In genomic region chr12:108547251-108547875, GRCm38 (mm10) we compare ENCODE assay signal across 9 mouse cellular contexts. TPM values are rescaled to one million over a fixed set of nuclear protein-coding genes. Genes with fewer than 3 reads are reported as not detected.
DNase-seq lines count a peak whose midpoint lies in the region; ATAC-seq lines count a peak whose summit lies in the region.
"Had no signal": no experiment of that assay in that cellular context is flagged by ENCODE, and none has a peak within 500 bp of the region (broad histone marks: within the 10 kb centered on the region; RNA-seq: fewer than 3 reads in every experiment).

No protein-coding gene starts in this region.

- 73% methylated on average over 15 of the region's 15 CpGs for WGBS in hindbrain, embryonic 11.5 days
- 73% methylated on average over 15 of the region's 15 CpGs for WGBS in hindbrain, embryonic 14.5 days
- 68% methylated on average over 15 of the region's 15 CpGs for WGBS in forebrain, embryonic 11.5 days
- WGBS in midbrain, embryonic 13.5 days = 50% methylated on average over 15 of the region's 15 CpGs

- no peaks in the 10 kb centered on the region for H3K9me3 ChIP-seq in hindbrain, embryonic 11.5 days (ENCODE audit: control insufficient read depth, low read length)
- H3K9me3 ChIP-seq in hindbrain, embryonic 14.5 days (ENCODE audit: control insufficient read depth, low read length) = no peaks in the 10 kb centered on the region
- H3K9me3 ChIP-seq in forebrain, embryonic 11.5 days (ENCODE audit: control insufficient read depth, low read length) = no peaks in the 10 kb centered on the region
- no peaks in the 10 kb centered on the region for H3K9me3 ChIP-seq in midbrain, embryonic 13.5 days
- H3K9me3 ChIP-seq: limb, embryonic 13.5 days had no signal

- peaks cover 3% of the 10 kb centered on the region for H3K4me1 ChIP-seq in hindbrain, embryonic 11.5 days (replicated peaks; ENCODE audit: control insufficient read depth, insufficient read depth, low read length)
- no peaks in the 10 kb centered on the region for H3K4me1 ChIP-seq in hindbrain, embryonic 14.5 days (replicated peaks; ENCODE audit: control insufficient read depth, insufficient read depth, low read length)
- peaks cover 7% of the 10 kb centered on the region for H3K4me1 ChIP-seq in forebrain, embryonic 11.5 days (replicated peaks; ENCODE audit: control insufficient read depth, insufficient read depth, low read length)
- H3K4me1 ChIP-seq in midbrain, embryonic 13.5 days (replicated peaks) = peaks cover 18% of the 10 kb centered on the region

- no peaks in the 10 kb centered on the region for H3K36me3 ChIP-seq in hindbrain, embryonic 11.5 days (ENCODE audit: control insufficient read depth, insufficient read depth, low read length)
- no peaks in the 10 kb centered on the region for H3K36me3 ChIP-seq in hindbrain, embryonic 14.5 days (replicated peaks; ENCODE audit: control insufficient read depth, insufficient read depth)
- no peaks in the 10 kb centered on the region for H3K36me3 ChIP-seq in forebrain, embryonic 11.5 days (ENCODE audit: control insufficient read depth, insufficient read depth, low read length)
- no peaks in the 10 kb centered on the region for H3K36me3 ChIP-seq in midbrain, embryonic 13.5 days
- H3K36me3 ChIP-seq: limb, embryonic 13.5 days had no signal

- H3K27ac ChIP-seq in hindbrain, embryonic 11.5 days (ENCODE audit: low read depth, low read length) = peak overlapping the region; percentile 67; the same call in 1 of the 2 replicates
- H3K27ac ChIP-seq in hindbrain, embryonic 14.5 days = no peak overlapping the region
- H3K27ac ChIP-seq in forebrain, embryonic 11.5 days (ENCODE audit: low read depth, low read length) = peak overlapping the region; percentile 71
- H3K27ac ChIP-seq in midbrain, embryonic 13.5 days = peak overlapping the region; percentile 83
- H3K27ac ChIP-seq: limb, embryonic 13.5 days had no signal

- H3K27me3 ChIP-seq in hindbrain, embryonic 11.5 days (ENCODE audit: control insufficient read depth, insufficient read depth, low read length) = no peaks in the 10 kb centered on the region
- no peaks in the 10 kb centered on the region for H3K27me3 ChIP-seq in hindbrain, embryonic 14.5 days (ENCODE audit: control insufficient read depth, insufficient read depth, low read length)
- H3K27me3 ChIP-seq in forebrain, embryonic 11.5 days (ENCODE audit: control insufficient read depth, insufficient read depth, low read length) = no peaks in the 10 kb centered on the region
- H3K27me3 ChIP-seq in midbrain, embryonic 13.5 days = no peaks in the 10 kb centered on the region
- H3K27me3 ChIP-seq: limb, embryonic 13.5 days had no signal

- no peak for ATAC-seq in hindbrain, embryonic 11.5 days (ENCODE audit: low FRiP score)
- ATAC-seq in hindbrain, embryonic 14.5 days (ENCODE audit: low FRiP score) = no peak
- ATAC-seq in forebrain, embryonic 11.5 days (replicated peaks; ENCODE audit: low FRiP score) = peak; percentile 39
- peak; percentile 12; the same call in 1 of the 2 replicates for ATAC-seq in midbrain, embryonic 13.5 days
- ATAC-seq in CD4-positive, CD25-positive, alpha-beta regulatory T cell, adult 4 months = no peak

- no peak overlapping the region for H3K4me2 ChIP-seq in hindbrain, embryonic 11.5 days (replicated peaks; ENCODE audit: low read depth, low read length)
- no peak overlapping the region for H3K4me2 ChIP-seq in hindbrain, embryonic 14.5 days (replicated peaks)
- H3K4me2 ChIP-seq in forebrain, embryonic 11.5 days (ENCODE audit: low read depth, low read length, severe bottlenecking) = no peak overlapping the region
- H3K4me2 ChIP-seq in midbrain, embryonic 13.5 days (replicated peaks) = 0 out of 2 replicates have a peak overlapping the region, but pooled peaks have one; percentile 9

- no peak for DNase-seq in hindbrain, embryonic 11.5 days (ENCODE audit: low spot score)
- no peak for DNase-seq in hindbrain, embryonic 14.5 days (ENCODE audit: low spot score)
- peak; percentile 67 for DNase-seq in R1 (ENCODE audit: low read depth, low spot score)
- DNase-seq in forebrain, embryonic 11.5 days (ENCODE audit: low spot score) = peak; percentile 49
- no peak for DNase-seq in urinary bladder, postnatal 25 days (ENCODE audit: low spot score)
- DNase-seq in frontal cortex, adult 2 months (ENCODE audit: extremely low spot score in 1 of 2, low spot score in 1 of 2) = no peak

- H3K4me3 ChIP-seq in hindbrain, embryonic 11.5 days (ENCODE audit: low read depth, low read length) = no peak overlapping the region
- H3K4me3 ChIP-seq in hindbrain, embryonic 14.5 days (replicated peaks; ENCODE audit: low read length) = no peak overlapping the region
- H3K4me3 ChIP-seq in forebrain, embryonic 11.5 days (ENCODE audit: low read depth, low read length) = no peak overlapping the region
- no peak overlapping the region for H3K4me3 ChIP-seq in midbrain, embryonic 13.5 days (replicated peaks)
- H3K4me3 ChIP-seq: limb, embryonic 13.5 days had no signal

- no peak overlapping the region for H3K9ac ChIP-seq in hindbrain, embryonic 11.5 days (ENCODE audit: low read depth, low read length)
- no peak overlapping the region for H3K9ac ChIP-seq in hindbrain, embryonic 14.5 days
- no peak overlapping the region for H3K9ac ChIP-seq in forebrain, embryonic 11.5 days (ENCODE audit: low read length)
- no peak overlapping the region for H3K9ac ChIP-seq in midbrain, embryonic 13.5 days (replicated peaks)
- H3K9ac ChIP-seq: limb, embryonic 13.5 days had no signal

RNA-seq across cellular contexts. Expression of gene Evl, which starts 7.2 kb away (rescaled TPM):
- polyA plus RNA-seq in hindbrain, embryonic 11.5 days (2014; fragmentation: Nextera tagmentation; extraction: Ambion mirVana) = 109 and 121 TPM in 2 replicates
- 243 and 270 TPM in 2 replicates for polyA plus RNA-seq in hindbrain, embryonic 14.5 days (2014; fragmentation: Nextera tagmentation; extraction: Ambion mirVana)
- polyA plus RNA-seq in forebrain, embryonic 11.5 days (2014; fragmentation: Nextera tagmentation; extraction: Ambion mirVana) = 111 and 112 TPM in 2 replicates
- polyA plus RNA-seq in midbrain, embryonic 13.5 days (2015; fragmentation: Nextera tagmentation; extraction: Ambion mirVana) = 200 and 204 TPM in 2 replicates
- polyA plus RNA-seq in CD4-positive, CD25-positive, alpha-beta regulatory T cell, adult 4 months (2017; shearing (Covaris generic)) = 100 to 1,000 TPM; 313 to 337 TPM
- 222 and 224 TPM in 2 replicates for polyA plus RNA-seq in frontal cortex, adult 2 months (2012; rRNA removed)

Comparison
In these comparisons a context has a peak if more than half of its experiments do, and no peak if none do; other contexts are left out.
1. ATAC-seq: peak in forebrain, embryonic 11.5 days (single experiment) and midbrain, embryonic 13.5 days (single experiment); none in hindbrain, embryonic 11.5 days (single experiment), hindbrain, embryonic 14.5 days (single experiment) and CD4-positive, CD25-positive, alpha-beta regulatory T cell, adult 4 months (single experiment).
2. DNase-seq: peak in R1 (single experiment) and forebrain, embryonic 11.5 days (single experiment); none in hindbrain, embryonic 11.5 days (single experiment), hindbrain, embryonic 14.5 days (single experiment), urinary bladder, postnatal 25 days (single experiment) and frontal cortex, adult 2 months (0 of 2).